Mouse (Mus musculus): Measurements from ENCODE around the gene Bend4. TPM values are rescaled to one million over a fixed set of nuclear protein-coding genes. Genes with fewer than 3 reads are reported as not detected.

Gene Bend4
- 2.2 and 2.7 TPM in 2 replicates for polyA plus RNA-seq (2015; fragmentation: Nextera tagmentation; extraction: Ambion mirVana)

- TF ChIP-seq CTCF (IDR thresholded peaks at IDR 0.05; ENCODE audit: low read depth) = no peak
- H3K4me2 ChIP-seq (ENCODE audit: low read length) = peak within 1 kb of the TSS; percentile 81
- ATAC-seq (replicated peaks; ENCODE audit: low FRiP score, low read depth) (peak; percentile 74), DNase-seq (ENCODE audit: low spot score) (peak; percentile 73)
- H3K4me1 ChIP-seq (replicated peaks; ENCODE audit: insufficient read depth, low read length) = no peaks in the 10 kb centered on the region
- H3K27ac ChIP-seq = 0 out of 2 replicates have a peak within 1 kb of the TSS, but pooled peaks have one; percentile 31
- no peaks in the 10 kb centered on the region for H3K9me3 ChIP-seq (replicated peaks; ENCODE audit: low read length)
- peak within 1 kb of the TSS; percentile 73 for H3K4me3 ChIP-seq (replicated peaks; ENCODE audit: low read depth, low read length)
- WGBS = 2% methylated on average over 69 of the region's 90 CpGs
- peak within 1 kb of the TSS; percentile 67 for H3K9ac ChIP-seq (ENCODE audit: low read depth, low read length)
- H3K27me3 ChIP-seq (ENCODE audit: insufficient read depth, low read length) = 0 out of 2 replicates have a peak, but pooled peaks cover 5% of the 10 kb centered on the region
- no peaks in the 10 kb centered on the region for H3K36me3 ChIP-seq (ENCODE audit: insufficient read depth, low read length)
These were observed at the start of gene Bend4 for GRCm38 (mm10) chr5:67427443-67428360. Gene Bend4, minus strand, starts transcription at chr5:67428310.

DNA sequence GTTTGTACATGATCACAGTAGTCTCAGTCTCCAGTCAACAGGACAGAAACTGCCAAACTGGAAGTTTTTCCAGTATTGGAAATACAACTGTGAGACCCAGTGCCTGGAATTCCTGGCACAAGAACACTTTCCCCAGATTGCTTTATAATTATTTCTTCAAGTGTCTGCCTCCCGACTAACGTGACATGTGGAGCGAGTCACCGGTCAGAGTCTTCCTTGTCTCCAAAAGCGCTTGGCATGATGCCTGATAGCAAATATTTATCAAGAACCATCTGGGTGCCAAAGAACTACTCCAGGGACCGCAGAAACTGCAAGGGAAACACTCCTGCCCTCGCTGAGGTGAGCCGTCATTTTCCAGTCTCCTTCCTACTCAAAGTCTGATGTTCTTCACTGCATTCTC is 45.6 kb upstream of the Bend4 start:
- DNase-seq (ENCODE audit: low spot score) (no peak), ATAC-seq (replicated peaks; ENCODE audit: low FRiP score, low read depth) (no peak)
- Histone ChIP-seq H3K9ac (ENCODE audit: low read depth, low read length) (no peak overlapping the region), H3K4me2 (ENCODE audit: low read length) (no peak overlapping the region), H3K27ac (no peak overlapping the region), H3K27me3 (ENCODE audit: insufficient read depth, low read length) (no peaks in the 10 kb centered on the region), H3K4me3 (replicated peaks; ENCODE audit: low read depth, low read length) (no peak overlapping the region), H3K4me1 (replicated peaks; ENCODE audit: insufficient read depth, low read length) (no peaks in the 10 kb centered on the region), H3K36me3 (ENCODE audit: insufficient read depth, low read length) (no peaks in the 10 kb centered on the region), H3K9me3 (replicated peaks; ENCODE audit: low read length) (no peaks in the 10 kb centered on the region)
- TF ChIP-seq CTCF (IDR thresholded peaks at IDR 0.05; ENCODE audit: low read depth) = no peak
- 50% methylated on average over 8 of the region's 8 CpGs for WGBS

DNA sequence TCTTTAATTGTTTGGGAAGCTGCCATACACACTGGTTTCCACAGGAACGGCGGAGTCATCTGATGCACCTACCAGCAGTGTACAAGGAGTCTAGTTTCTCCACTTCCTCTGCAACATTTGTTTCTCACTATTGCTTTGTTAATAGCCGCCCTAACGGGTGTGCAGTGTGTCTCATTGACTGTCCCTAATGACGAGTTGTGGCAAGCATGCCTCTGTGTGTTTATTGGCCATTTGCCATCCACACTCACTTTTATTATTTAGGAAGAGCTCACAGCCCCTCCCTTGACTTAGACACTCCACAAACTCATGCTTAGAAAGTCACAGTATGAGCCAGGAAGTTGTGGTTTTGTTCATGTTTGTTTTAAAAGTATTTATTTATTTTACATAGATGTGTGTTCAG is 45.0 kb upstream of the Bend4 start:
- H3K9me3 ChIP-seq (replicated peaks; ENCODE audit: low read length) = no peaks in the 10 kb centered on the region
- no peaks in the 10 kb centered on the region for H3K4me1 ChIP-seq (replicated peaks; ENCODE audit: insufficient read depth, low read length)
- no peak overlapping the region for H3K4me3 ChIP-seq (replicated peaks; ENCODE audit: low read depth, low read length)
- no peaks in the 10 kb centered on the region for H3K27me3 ChIP-seq (ENCODE audit: insufficient read depth, low read length)
- no peak for ATAC-seq (replicated peaks; ENCODE audit: low FRiP score, low read depth)
- no peak for TF ChIP-seq CTCF (IDR thresholded peaks at IDR 0.05; ENCODE audit: low read depth)
- no peak overlapping the region for H3K9ac ChIP-seq (ENCODE audit: low read depth, low read length)
- 42% methylated on average over 5 of the region's 5 CpGs for WGBS
- no peak overlapping the region for H3K4me2 ChIP-seq (ENCODE audit: low read length)
- no peak overlapping the region for H3K27ac ChIP-seq
- H3K36me3 ChIP-seq (ENCODE audit: insufficient read depth, low read length) = no peaks in the 10 kb centered on the region
- DNase-seq (ENCODE audit: low spot score) = no peak

- H3K4me3 ChIP-seq (replicated peaks; ENCODE audit: low read depth, low read length) = no peak overlapping the region
- DNase-seq (ENCODE audit: low spot score) (no peak), ATAC-seq (replicated peaks; ENCODE audit: low FRiP score, low read depth) (no peak)
- no peak overlapping the region for H3K9ac ChIP-seq (ENCODE audit: low read depth, low read length)
- H3K4me2 ChIP-seq (ENCODE audit: low read length) = peak overlapping the region; percentile 11; the same call in 1 of the 2 replicates
- H3K9me3 ChIP-seq (replicated peaks; ENCODE audit: low read length) = 0 out of 2 replicates have a peak, but pooled peaks cover 6% of the 10 kb centered on the region
- no peaks in the 10 kb centered on the region for H3K4me1 ChIP-seq (replicated peaks; ENCODE audit: insufficient read depth, low read length)
- H3K36me3 ChIP-seq (ENCODE audit: insufficient read depth, low read length) = no peaks in the 10 kb centered on the region
- H3K27me3 ChIP-seq (ENCODE audit: insufficient read depth, low read length) = no peaks in the 10 kb centered on the region
- 46% methylated on average over 15 of the region's 15 CpGs for WGBS
- no peak for TF ChIP-seq CTCF (IDR thresholded peaks at IDR 0.05; ENCODE audit: low read depth)
- no peak overlapping the region for H3K27ac ChIP-seq
These were observed 38.9 kb upstream of the Bend4 start for GRCm38 (mm10) chr5:67466866-67467530.

DNA sequence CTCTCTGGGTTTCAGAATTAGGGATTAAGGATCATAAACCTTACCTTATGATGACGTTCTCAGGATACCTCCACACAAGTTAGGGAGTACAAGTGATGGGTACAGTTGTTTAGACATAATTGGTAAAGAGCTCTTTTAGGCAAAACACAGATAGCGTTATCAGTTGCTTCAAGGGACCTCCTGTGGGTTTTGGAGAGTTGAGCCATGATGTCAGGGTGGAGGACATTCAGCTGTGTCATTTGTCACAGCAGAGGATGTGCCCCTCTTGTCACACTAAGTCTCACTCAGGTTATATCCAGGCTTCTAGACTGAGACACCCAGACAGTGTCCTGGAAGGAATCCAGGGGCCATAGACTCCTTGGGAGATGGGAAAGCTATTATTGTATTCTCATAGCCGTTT is 36.8 kb upstream of the Bend4 start:
- Histone ChIP-seq H3K4me2 (ENCODE audit: low read length) (no peak overlapping the region), H3K36me3 (ENCODE audit: insufficient read depth, low read length) (no peaks in the 10 kb centered on the region), H3K4me3 (replicated peaks; ENCODE audit: low read depth, low read length) (no peak overlapping the region), H3K27ac (no peak overlapping the region), H3K4me1 (replicated peaks; ENCODE audit: insufficient read depth, low read length) (no peaks in the 10 kb centered on the region), H3K9me3 (replicated peaks; ENCODE audit: low read length) (0 out of 2 replicates have a peak, but pooled peaks cover 6% of the 10 kb centered on the region), H3K9ac (ENCODE audit: low read depth, low read length) (no peak overlapping the region), H3K27me3 (ENCODE audit: insufficient read depth, low read length) (no peaks in the 10 kb centered on the region)
- no peak for ATAC-seq (replicated peaks; ENCODE audit: low FRiP score, low read depth)
- TF ChIP-seq CTCF (IDR thresholded peaks at IDR 0.05; ENCODE audit: low read depth) = no peak
- no peak for DNase-seq (ENCODE audit: low spot score)
- WGBS = 72% methylated on average over 3 of the region's 3 CpGs

DNA sequence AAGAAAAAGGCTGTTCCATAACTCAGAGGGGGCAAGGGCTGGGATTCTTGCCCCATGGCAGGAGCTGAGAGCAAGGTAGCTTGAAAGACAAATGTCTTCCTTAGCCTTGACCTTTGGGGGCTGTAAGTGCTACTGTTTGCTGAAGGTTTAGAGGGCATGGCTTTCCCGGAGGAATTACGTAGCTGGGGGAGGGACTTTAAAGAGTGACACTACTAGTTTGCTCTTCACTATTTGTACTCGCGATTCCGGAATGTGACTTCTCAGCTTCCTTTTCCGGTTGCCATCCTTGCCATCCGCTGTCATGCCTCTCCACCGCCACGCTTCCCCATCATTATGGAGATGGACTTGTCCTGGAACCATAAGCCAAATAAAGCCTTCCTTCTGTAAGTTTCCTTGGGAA is 35.5 kb upstream of the Bend4 start:
- Histone ChIP-seq H3K9me3 (replicated peaks; ENCODE audit: low read length) (0 out of 2 replicates have a peak, but pooled peaks cover 6% of the 10 kb centered on the region), H3K36me3 (ENCODE audit: insufficient read depth, low read length) (no peaks in the 10 kb centered on the region), H3K9ac (ENCODE audit: low read depth, low read length) (no peak overlapping the region), H3K27me3 (ENCODE audit: insufficient read depth, low read length) (no peaks in the 10 kb centered on the region), H3K4me2 (ENCODE audit: low read length) (no peak overlapping the region), H3K4me1 (replicated peaks; ENCODE audit: insufficient read depth, low read length) (no peaks in the 10 kb centered on the region), H3K27ac (no peak overlapping the region), H3K4me3 (replicated peaks; ENCODE audit: low read depth, low read length) (no peak overlapping the region)
- DNase-seq (ENCODE audit: low spot score) = no peak
- WGBS = 82% methylated on average over 9 of the region's 9 CpGs
- ATAC-seq (replicated peaks; ENCODE audit: low FRiP score, low read depth) = no peak
- no peak for TF ChIP-seq CTCF (IDR thresholded peaks at IDR 0.05; ENCODE audit: low read depth)
